Mouse (Mus musculus): ENCODE results near the gene Rps18. TPM values are rescaled to one million over a fixed set of nuclear protein-coding genes. Genes with fewer than 3 reads are reported as not detected.

Gene Rps18
- polyA plus RNA-seq, 2 experiments = 1,098 to 1,411 TPM

DNA sequence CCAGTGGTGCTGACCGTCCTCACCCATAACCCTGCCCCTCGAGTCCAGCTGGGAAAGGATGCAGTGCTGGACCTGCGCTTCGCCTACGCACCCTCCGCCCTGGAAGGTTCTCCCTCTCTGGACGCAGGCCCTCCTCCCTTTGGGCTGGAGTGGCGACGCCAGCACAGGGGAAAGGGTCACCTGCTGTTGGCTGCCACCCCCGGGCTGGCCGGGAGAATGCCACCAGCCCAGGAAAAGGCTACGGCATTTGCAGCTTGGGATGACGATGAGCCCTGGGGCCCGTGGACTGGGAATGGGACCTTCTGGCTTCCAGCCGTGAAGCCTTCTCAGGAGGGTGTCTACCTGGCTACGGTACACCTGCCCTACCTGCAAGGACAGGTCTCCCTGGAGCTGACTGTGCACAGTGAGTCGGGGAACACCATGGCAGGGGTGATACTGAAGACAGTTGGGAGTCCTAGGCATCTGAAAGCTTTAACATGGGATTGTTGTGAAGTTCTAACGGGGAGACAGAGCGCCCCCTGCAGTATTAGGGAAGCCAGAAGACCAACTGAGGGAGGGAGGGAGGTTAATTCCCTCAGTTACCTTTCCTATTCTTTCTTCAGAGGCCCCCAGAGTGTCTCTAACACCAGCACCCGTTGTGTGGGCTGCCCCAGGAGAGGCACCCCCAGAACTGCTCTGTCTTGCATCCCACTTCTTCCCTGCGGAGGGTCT is 30.2 kb downstream of the Rps18 start:
- ATAC-seq (ENCODE audit: insufficient read depth) (no peak), DNase-seq (ENCODE audit: low read depth in 3 of 3, low spot score in 3 of 3) (no peak)
- WGBS (ENCODE audit: insufficient replicate concordance) = 85% methylated on average over 21 of the region's 21 CpGs
- H3K4me2 ChIP-seq (ENCODE audit: low read depth) = no peak overlapping the region
- H3K9ac ChIP-seq (replicated peaks) = no peak overlapping the region
- no peaks in the 10 kb centered on the region for H3K27me3 ChIP-seq (ENCODE audit: control insufficient read depth, insufficient read depth, low read length)
- H3K4me3 ChIP-seq (ENCODE audit: insufficient read depth in 1 of 2, low read depth in 2 of 2, low read length in 2 of 2) = no peak overlapping the region
- no peaks in the 10 kb centered on the region; the same call in 1 of the 2 replicates for H3K36me3 ChIP-seq (replicated peaks; ENCODE audit: control insufficient read depth, insufficient read depth, low read depth)
- H3K27ac ChIP-seq = no peak overlapping the region
- H3K4me1 ChIP-seq (replicated peaks; ENCODE audit: control insufficient read depth in 2 of 2, insufficient read depth in 2 of 2, low read length in 1 of 2) = peaks cover 4 to 8% of the 10 kb centered on the region in 2 experiments; a peak in 2 of 4 replicates
- peak; percentile 39 for TF ChIP-seq CTCF (IDR thresholded peaks at IDR 0.05; ENCODE audit: low read depth)
- TF ChIP-seq EP300 (IDR thresholded peaks at IDR 0.05; ENCODE audit: low read depth) = no peak
- H3K9me3 ChIP-seq (ENCODE audit: control insufficient read depth, low read length) = no peaks in the 10 kb centered on the region

DNA sequence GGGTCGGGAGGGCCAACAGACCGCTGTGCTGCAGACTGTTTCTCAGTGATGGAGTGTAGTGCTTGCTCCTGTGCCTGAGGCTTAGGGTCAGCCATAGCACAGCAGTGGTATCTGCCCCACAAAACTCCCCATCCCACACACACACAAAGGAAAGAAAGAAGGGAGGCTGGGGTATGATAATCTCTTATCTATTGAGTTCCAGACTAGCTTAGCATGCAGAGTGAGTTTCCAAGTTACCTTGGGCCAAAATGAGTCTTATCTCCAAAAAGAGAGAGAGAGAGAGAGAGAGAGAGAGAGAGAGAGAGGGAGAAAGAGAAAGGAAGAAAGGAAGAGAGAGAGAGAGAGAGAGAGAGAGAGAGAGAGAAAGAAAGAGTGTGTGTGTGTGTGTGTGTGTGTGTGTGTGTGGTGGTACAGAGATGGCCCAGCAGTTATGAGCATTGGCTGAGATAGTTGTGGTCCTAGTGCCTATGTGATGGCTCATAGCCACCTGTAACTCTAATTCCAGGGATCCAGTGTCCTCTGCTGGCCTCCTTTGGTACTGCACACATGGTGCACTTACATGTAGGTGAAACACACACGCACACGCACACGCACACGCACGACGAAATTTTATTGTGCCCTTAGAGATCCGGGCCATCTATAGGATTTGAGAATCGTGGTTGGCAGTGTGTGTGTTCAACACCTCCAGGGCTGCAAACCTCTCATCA is 31.1 kb downstream of the Rps18 start:
- H3K4me3 ChIP-seq (ENCODE audit: insufficient read depth in 1 of 2, low read depth in 2 of 2, low read length in 2 of 2) = no peak overlapping the region
- no peak overlapping the region for H3K4me2 ChIP-seq (ENCODE audit: low read depth)
- no peaks in the 10 kb centered on the region for H3K9me3 ChIP-seq (ENCODE audit: control insufficient read depth, low read length)
- H3K27me3 ChIP-seq (ENCODE audit: control insufficient read depth, insufficient read depth, low read length) = no peaks in the 10 kb centered on the region
- H3K27ac ChIP-seq = no peak overlapping the region
- H3K36me3 ChIP-seq (replicated peaks; ENCODE audit: control insufficient read depth, insufficient read depth, low read depth) = no peaks in the 10 kb centered on the region; the same call in 1 of the 2 replicates
- ATAC-seq (ENCODE audit: insufficient read depth) = peak; percentile 32
- peaks cover 4 to 8% of the 10 kb centered on the region in 2 experiments; a peak in 2 of 4 replicates for H3K4me1 ChIP-seq (replicated peaks; ENCODE audit: control insufficient read depth in 2 of 2, insufficient read depth in 2 of 2, low read length in 1 of 2)
- no peak for DNase-seq (ENCODE audit: low read depth in 3 of 3, low spot score in 3 of 3)
- WGBS (ENCODE audit: insufficient replicate concordance) = 74% methylated on average over 10 of the region's 10 CpGs
- H3K9ac ChIP-seq (replicated peaks) = no peak overlapping the region
- TF ChIP-seq CTCF (IDR thresholded peaks at IDR 0.05; ENCODE audit: low read depth) = peak; percentile 88
- TF ChIP-seq EP300 (IDR thresholded peaks at IDR 0.05; ENCODE audit: low read depth) = 0 out of 2 replicates have a peak, but pooled peaks have one; percentile 38

GRCm38 (mm10) chr17:33921361-33921760 is 34.4 kb downstream of the Rps18 start:
- Histone ChIP-seq H3K27me3 (ENCODE audit: control insufficient read depth, insufficient read depth, low read length) (no peaks in the 10 kb centered on the region), H3K4me1 (replicated peaks; ENCODE audit: control insufficient read depth in 2 of 2, insufficient read depth in 2 of 2, low read length in 1 of 2) (peaks cover 7 to 16% of the 10 kb centered on the region in 2 experiments), H3K4me3 (ENCODE audit: insufficient read depth in 1 of 2, low read depth in 2 of 2, low read length in 2 of 2) (no peak overlapping the region; a peak in 1 of 4 replicates), H3K9me3 (ENCODE audit: control insufficient read depth, low read length) (peaks cover 5% of the 10 kb centered on the region), H3K9ac (replicated peaks) (no peak overlapping the region), H3K36me3 (replicated peaks; ENCODE audit: control insufficient read depth, insufficient read depth, low read depth) (peaks cover 8% of the 10 kb centered on the region), H3K27ac (no peak overlapping the region), H3K4me2 (ENCODE audit: low read depth) (peak overlapping the region; percentile 88)
- TF ChIP-seq CTCF (IDR thresholded peaks at IDR 0.05; ENCODE audit: low read depth) = no peak
- DNase-seq (ENCODE audit: low read depth in 3 of 3, low spot score in 3 of 3) = no peak
- 67% methylated on average over 7 of the region's 7 CpGs for WGBS (ENCODE audit: insufficient replicate concordance)
- ATAC-seq (ENCODE audit: insufficient read depth) = no peak

DNA sequence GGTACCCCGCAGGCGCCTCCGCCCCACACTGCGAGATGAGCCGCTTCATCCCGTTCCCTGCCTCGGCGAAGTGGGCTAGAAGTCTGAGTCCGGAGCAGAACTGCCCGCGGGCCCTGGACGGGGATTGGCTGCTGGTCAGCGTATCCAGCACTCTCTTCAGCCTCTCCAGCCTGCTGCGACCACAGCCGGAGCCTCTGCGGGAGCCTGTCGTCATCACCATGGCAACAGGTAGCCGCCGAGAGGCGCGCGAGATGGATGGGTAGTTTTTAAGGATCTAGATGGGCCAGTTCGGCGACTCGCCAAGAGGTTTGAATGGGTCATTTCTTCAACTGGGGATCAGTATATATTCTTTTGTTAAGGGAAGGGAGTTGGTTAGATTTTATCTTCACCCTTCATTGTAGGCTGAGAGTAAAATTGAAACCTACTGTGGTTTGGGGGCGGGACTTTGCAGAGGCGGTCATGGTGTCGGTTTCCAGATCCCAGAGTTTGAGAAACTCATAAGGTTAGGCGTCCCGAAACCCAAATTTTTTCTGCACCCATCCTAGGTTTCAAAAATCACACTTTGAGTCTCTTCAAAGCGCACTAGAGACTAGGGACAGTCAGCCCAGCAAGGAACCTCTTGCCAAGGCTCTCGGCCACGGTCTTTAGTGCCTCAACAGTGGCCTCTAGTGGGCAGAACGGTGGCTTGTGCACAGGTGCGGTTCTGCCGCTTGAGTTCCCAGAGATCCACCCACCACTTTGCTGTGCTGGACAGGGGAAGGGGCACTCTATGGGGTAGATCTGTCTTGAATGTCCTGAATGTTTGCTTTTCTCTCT is 35.3 kb downstream of the Rps18 start:
- Histone ChIP-seq H3K4me3 (ENCODE audit: insufficient read depth in 1 of 2, low read depth in 2 of 2, low read length in 2 of 2) (peak overlapping the region; percentile 77 to 92), H3K36me3 (replicated peaks; ENCODE audit: control insufficient read depth, insufficient read depth, low read depth) (peaks cover 8% of the 10 kb centered on the region), H3K4me2 (ENCODE audit: low read depth) (peak overlapping the region; percentile 88), H3K4me1 (replicated peaks; ENCODE audit: control insufficient read depth in 2 of 2, insufficient read depth in 2 of 2, low read length in 1 of 2) (peaks cover 7 to 16% of the 10 kb centered on the region in 2 experiments), H3K9me3 (ENCODE audit: control insufficient read depth, low read length) (peaks cover 5% of the 10 kb centered on the region), H3K27me3 (ENCODE audit: control insufficient read depth, insufficient read depth, low read length) (no peaks in the 10 kb centered on the region), H3K27ac (peak overlapping the region; percentile 78), H3K9ac (replicated peaks) (peak overlapping the region; percentile 84)
- DNase-seq (ENCODE audit: low read depth in 3 of 3, low spot score in 3 of 3) = peak; percentile 70 to 81 (median 73)
- under 1% methylated on average over 36 of the region's 36 CpGs for WGBS (ENCODE audit: insufficient replicate concordance)
- peak; percentile 26; the same call in 1 of the 2 replicates for ATAC-seq (ENCODE audit: insufficient read depth)
- TF ChIP-seq EP300 (IDR thresholded peaks at IDR 0.05; ENCODE audit: low read depth) (no peak), CTCF (IDR thresholded peaks at IDR 0.05; ENCODE audit: low read depth) (peak; percentile 99)

All from liver, embryonic 14.5 days (tissue).